Mouse (Mus musculus) liver, embryonic 11.5 days (tissue): ENCODE data around the gene Bicral. TPM values are rescaled to one million over a fixed set of nuclear protein-coding genes. Genes with fewer than 3 reads are reported as not detected.

Source experiments
- ATAC-seq: fragments of 200-750 bp; cut with Nextera tagmentation; replicated peaks from 2 replicates; pipeline ENCODE4 v1.8.0; 2017; ENCODE audit warnings: moderate number of reproducible peaks, mild to moderate bottlenecking, moderate TSS enrichment, moderate library complexity; ENCODE audit not compliant: low FRiP score
- DNase-seq: peaks from one replicate; pipeline ENCODE4 v3.0.0-alpha.2; 2017; ENCODE audit warnings: low spot score
- H3K27ac ChIP-seq: fragments of 300-500 bp; sonication (generic); 2 replicates; pipeline ENCODE4 v1.5.1; 2014; ENCODE audit warnings: mild to moderate bottlenecking, low read depth, low read length, control low read depth
- H3K27me3 ChIP-seq: fragments of 300-500 bp; sonication (generic); replicated peaks from 2 replicates; pipeline ENCODE4 v1.6.1; 2014; ENCODE audit warnings: low read length, mixed read lengths; ENCODE audit not compliant: control insufficient read depth, insufficient read depth
- H3K36me3 ChIP-seq: fragments of 300-500 bp; sonication (generic); 2 replicates; pipeline ENCODE4 v1.6.1; 2014; ENCODE audit warnings: mild to moderate bottlenecking, low read length, moderate library complexity, mixed read lengths; ENCODE audit not compliant: control insufficient read depth, insufficient read depth
- H3K4me1 ChIP-seq: fragments of 300-500 bp; sonication (generic); replicated peaks from 2 replicates; pipeline ENCODE4 v1.6.1; 2014; ENCODE audit warnings: low read length, mixed read lengths; ENCODE audit not compliant: control insufficient read depth, insufficient read depth
- H3K4me2 ChIP-seq: fragments of 300-500 bp; sonication (generic); 2 replicates; pipeline ENCODE4 v1.6.1; 2014; ENCODE audit warnings: mild to moderate bottlenecking, control low read depth, moderate library complexity
- H3K4me3 ChIP-seq: fragments of 300-500 bp; sonication (generic); 2 replicates; pipeline ENCODE4 v1.5.1; 2014; ENCODE audit warnings: low read depth, low read length, control low read depth
- H3K9ac ChIP-seq: fragments of 300-500 bp; sonication (generic); 2 replicates; pipeline ENCODE4 v1.6.1; 2014; ENCODE audit warnings: low read depth, low read length, control low read depth
- H3K9me3 ChIP-seq: fragments of 300-500 bp; sonication (generic); 2 replicates; pipeline ENCODE4 v1.6.1; 2016; ENCODE audit warnings: low read length, inconsistent platforms, mixed read lengths; ENCODE audit not compliant: control insufficient read depth
- WGBS: fragments of 180-500 bp; shearing (Covaris S2); extraction: QIAGEN DNeasy Blood & Tissue Kit; methylation state at CpG from one replicate; pipeline ENCODE4 v1.1.7; 2014; 5-methylcytosine and 5-hydroxymethylcytosine counted together
- polyA plus RNA-seq: library from polyadenylated mRNA; unstranded; fragments of >200 nt; fragmentation: Nextera tagmentation; extraction: Ambion mirVana; gene quantifications from 2 replicates; pipeline ENCODE4 v1.2.1, GENCODE M21; 2014

The Bicral gene
- polyA plus RNA-seq, 1 experiment from 2014 or later, result 6.3 TPM

DNA sequence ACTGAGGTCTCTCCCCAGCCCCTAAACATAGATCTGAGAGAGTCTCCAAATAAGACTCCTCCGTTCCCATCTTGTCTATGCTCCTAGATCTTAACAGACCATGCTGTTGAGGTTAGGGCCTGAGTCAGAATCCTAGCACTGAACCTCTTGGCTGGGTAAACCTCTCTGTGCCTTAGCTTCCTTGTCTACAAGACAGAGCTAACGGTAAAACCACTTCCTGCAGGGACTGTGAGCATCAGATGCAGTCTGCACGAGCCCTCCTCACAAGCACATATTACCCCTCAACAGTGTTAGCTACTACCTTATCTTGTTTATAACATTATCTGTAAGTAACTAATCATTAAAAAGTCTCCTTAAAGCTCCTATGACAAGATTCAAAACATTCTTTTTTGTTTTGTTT is 29.3 kb downstream of the Bicral start:
- ATAC-seq, result no peak
- 44% methylated on average over 3 of the region's 3 CpGs for WGBS
- Histone ChIP-seq H3K4me2 (no peak overlapping the region), H3K27ac (no peak overlapping the region), H3K36me3 (peaks cover 18% of the 10 kb centered on the region), H3K4me1 (no peaks in the 10 kb centered on the region), H3K9ac (no peak overlapping the region), H3K27me3 (no peaks in the 10 kb centered on the region), H3K4me3 (no peak overlapping the region), H3K9me3 (no peaks in the 10 kb centered on the region)
- no peak for DNase-seq

DNA sequence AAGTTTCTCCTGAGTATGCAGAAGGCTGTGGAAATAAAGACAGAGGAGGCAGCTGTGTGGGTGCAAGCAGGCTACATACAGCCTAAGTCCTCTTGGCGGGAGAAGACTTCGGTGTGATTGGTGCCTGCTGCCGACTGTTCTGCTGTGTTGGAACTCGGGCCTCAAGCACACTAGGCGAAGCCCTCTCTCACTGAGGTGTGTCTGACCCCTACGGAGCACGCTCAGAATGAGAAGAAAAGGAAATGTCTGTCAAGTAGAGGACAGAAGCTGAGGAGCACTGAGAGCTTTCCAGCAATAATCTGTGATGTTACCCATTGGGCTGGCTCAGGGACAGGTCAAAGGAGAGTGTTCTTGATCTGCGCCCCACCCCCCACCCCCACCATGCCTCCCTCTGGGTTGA is 35.2 kb downstream of the Bicral start:
- no peak for ATAC-seq
- Histone ChIP-seq H3K36me3 (peaks cover 30% of the 10 kb centered on the region), H3K4me2 (no peak overlapping the region), H3K27ac (no peak overlapping the region), H3K4me1 (peaks cover 17% of the 10 kb centered on the region), H3K9ac (no peak overlapping the region), H3K27me3 (no peaks in the 10 kb centered on the region), H3K4me3 (no peak overlapping the region), H3K9me3 (no peaks in the 10 kb centered on the region)
- WGBS, result 95% methylated on average over 8 of the region's 8 CpGs
- no peak for DNase-seq

DNA sequence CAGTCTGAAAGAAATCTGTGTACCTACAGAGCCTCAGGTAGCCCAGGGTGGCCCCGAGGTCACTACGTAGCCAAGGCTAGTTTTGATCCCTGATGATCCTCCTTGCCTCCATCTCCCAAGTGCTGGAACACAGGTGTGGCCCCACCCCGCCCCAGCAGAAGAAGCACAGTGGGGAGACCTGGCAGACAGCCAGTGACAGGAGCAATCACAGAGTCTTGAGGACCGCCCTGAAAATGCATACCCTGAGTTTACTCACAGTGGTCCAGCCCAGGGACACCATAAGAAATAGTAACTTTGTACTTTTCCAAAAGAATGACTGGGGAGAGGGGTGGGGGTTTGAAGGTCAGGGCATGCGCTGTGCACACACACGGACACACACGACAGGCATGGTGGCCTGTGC is 37.7 kb downstream of the Bicral start:
- Histone ChIP-seq H3K27me3 (no peaks in the 10 kb centered on the region), H3K9me3 (no peaks in the 10 kb centered on the region), H3K27ac (no peak overlapping the region), H3K4me3 (no peak overlapping the region), H3K36me3 (peaks cover 26% of the 10 kb centered on the region), H3K4me2 (no peak overlapping the region), H3K9ac (no peak overlapping the region), H3K4me1 (peaks cover 30% of the 10 kb centered on the region)
- ATAC-seq (no peak), DNase-seq (no peak)
- WGBS, result 96% methylated on average over 7 of the region's 7 CpGs

DNA sequence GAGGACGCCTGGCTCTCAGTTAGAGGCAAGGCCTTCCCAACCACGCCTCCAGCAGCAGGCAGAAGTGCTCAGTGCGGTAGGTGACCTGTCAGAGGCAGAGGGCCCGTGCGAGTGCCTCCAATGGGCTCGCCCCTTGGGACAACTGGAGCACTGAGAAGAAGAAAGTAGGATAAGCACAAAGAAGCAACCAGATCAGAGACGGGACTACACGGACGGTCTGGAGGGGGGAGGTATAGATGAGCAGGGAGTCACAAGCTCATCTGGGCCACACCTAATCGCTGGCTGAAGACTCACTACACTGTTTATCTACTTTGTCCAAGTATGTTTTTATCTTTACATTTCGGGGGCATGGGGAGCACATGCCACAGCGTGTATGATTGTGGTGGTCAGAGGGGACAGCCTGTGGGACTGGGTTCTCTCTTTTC is 40.5 kb downstream of the Bicral start:
- Histone ChIP-seq H3K4me1 (peaks cover 32% of the 10 kb centered on the region), H3K4me3 (peak overlapping the region; percentile 10; the same call in 1 of the 2 replicates), H3K9ac (peak overlapping the region; percentile 46), H3K27me3 (no peaks in the 10 kb centered on the region), H3K27ac (peak overlapping the region; percentile 81), H3K9me3 (no peaks in the 10 kb centered on the region), H3K4me2 (peak overlapping the region; percentile 56), H3K36me3 (peaks cover 14% of the 10 kb centered on the region)
- DNase-seq, result peak; percentile 46
- peak; percentile 95 for ATAC-seq
- 62% methylated on average over 12 of the region's 12 CpGs for WGBS

DNA sequence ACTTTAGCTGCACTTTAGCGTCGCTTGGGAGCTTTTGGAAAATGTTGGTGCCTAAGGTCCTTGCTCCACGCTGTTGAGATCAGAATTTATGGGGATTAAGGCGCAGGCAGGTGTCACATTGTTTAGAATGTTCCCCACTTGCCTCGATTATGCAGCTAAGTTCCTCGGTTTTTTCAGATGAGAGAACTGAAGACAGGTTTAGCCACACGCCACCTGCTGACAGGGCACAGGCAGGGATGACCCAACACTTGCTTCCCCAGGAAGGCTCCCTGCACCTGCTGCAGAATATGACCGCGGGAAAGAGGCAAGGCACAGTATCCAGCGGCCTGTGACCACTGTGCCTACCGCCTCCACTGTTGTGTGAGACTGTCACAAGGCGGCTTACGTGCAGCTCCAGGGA is 42.0 kb downstream of the Bicral start:
- Histone ChIP-seq H3K4me1 (peaks cover 32% of the 10 kb centered on the region), H3K4me3 (no peak overlapping the region), H3K36me3 (peaks cover 10% of the 10 kb centered on the region), H3K4me2 (no peak overlapping the region), H3K9me3 (no peaks in the 10 kb centered on the region), H3K27me3 (no peaks in the 10 kb centered on the region), H3K27ac (no peak overlapping the region; the same call in 1 of the 2 replicates), H3K9ac (no peak overlapping the region)
- 81% methylated on average over 13 of the region's 13 CpGs for WGBS
- ATAC-seq, result no peak
- no peak for DNase-seq

DNA sequence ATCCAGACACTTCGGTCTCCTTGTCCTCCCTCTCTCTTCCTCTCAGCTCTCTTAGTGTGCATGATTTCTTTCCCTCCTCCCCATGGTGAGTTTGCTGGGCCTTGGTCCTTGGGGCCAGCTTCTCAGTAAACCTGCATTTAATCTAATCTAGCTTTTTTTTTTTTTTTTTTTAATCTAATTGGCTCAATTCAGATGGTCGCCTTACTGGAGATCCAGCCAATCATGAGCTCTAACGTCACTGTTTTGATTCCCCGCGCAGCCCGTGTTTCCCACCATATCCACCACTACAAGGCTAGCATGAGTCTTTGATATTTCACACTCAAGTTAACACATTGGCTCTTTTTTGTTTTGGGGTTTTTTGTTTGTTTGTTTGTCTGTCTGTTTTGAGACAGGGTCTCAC is 43.8 kb downstream of the Bicral start:
- Histone ChIP-seq H3K4me2 (no peak overlapping the region), H3K27ac (no peak overlapping the region), H3K9ac (no peak overlapping the region), H3K4me3 (no peak overlapping the region), H3K27me3 (no peaks in the 10 kb centered on the region), H3K36me3 (peaks cover 7% of the 10 kb centered on the region; the same call in 1 of the 2 replicates), H3K9me3 (no peaks in the 10 kb centered on the region), H3K4me1 (peaks cover 27% of the 10 kb centered on the region)
- DNase-seq, result no peak
- WGBS, result 92% methylated on average over 6 of the region's 6 CpGs
- ATAC-seq, result no peak

DNA sequence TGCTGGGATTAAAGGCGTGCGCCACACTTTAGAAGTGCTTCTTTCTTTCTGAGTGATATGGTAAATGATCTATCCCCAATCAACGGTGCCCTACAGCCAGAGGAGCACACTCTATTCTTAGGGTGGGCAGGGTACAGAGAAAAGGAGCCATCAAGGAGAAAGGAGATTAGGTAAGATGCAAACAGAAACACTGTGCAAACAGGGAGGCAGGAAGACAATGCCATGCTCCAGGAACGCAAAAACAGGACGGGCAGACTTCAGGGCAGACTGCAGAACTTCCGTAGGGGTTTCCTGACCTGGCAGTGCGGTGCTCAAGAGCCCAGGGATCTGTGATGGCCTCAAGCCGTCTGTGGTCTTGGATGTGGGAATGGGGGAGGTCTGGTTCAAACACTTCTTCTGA is 44.6 kb downstream of the Bicral start:
- no peak overlapping the region for H3K9ac ChIP-seq

DNA sequence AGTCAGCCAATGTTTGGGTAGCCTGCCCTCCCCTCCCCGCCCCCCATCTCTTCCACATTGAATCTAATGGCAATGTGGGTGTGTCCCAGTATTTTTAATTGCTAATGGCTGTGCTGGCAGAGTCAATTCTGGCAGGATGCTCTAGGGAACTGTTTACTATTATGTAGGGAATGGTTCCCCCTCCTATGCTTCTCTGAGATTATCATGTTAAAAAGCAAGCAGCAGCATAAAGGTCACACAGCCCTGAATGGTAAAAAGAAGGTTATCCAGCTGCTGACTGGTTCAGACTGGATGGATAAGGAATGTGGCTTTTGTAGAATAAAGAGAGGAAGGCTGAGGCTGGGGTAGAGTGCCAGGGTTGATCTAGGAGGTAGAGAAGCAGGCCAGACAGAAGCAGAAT is 45.8 kb downstream of the Bicral start:
- no peak overlapping the region for H3K9ac ChIP-seq
- H3K4me2 ChIP-seq, result no peak overlapping the region
- H3K27me3 ChIP-seq, result no peaks in the 10 kb centered on the region
- no peak overlapping the region for H3K4me3 ChIP-seq
- 91% methylated on average over 1 of the region's 1 CpGs for WGBS
- H3K27ac ChIP-seq, result no peak overlapping the region
- no peaks in the 10 kb centered on the region for H3K9me3 ChIP-seq
- H3K4me1 ChIP-seq, result peaks cover 12% of the 10 kb centered on the region
- DNase-seq, result no peak
- peaks cover 17% of the 10 kb centered on the region; the same call in 1 of the 2 replicates for H3K36me3 ChIP-seq
- ATAC-seq, result no peak

More for the DNA sequence above, 44.6 kb downstream of the Bicral start:
- DNase-seq (no peak), ATAC-seq (no peak)
- H3K4me1 ChIP-seq, result peaks cover 19% of the 10 kb centered on the region
- no peak overlapping the region for H3K27ac ChIP-seq
- no peaks in the 10 kb centered on the region for H3K27me3 ChIP-seq
- peaks cover 12% of the 10 kb centered on the region; the same call in 1 of the 2 replicates for H3K36me3 ChIP-seq
- H3K9me3 ChIP-seq, result no peaks in the 10 kb centered on the region
- H3K4me3 ChIP-seq, result no peak overlapping the region
- WGBS, result 77% methylated on average over 8 of the region's 8 CpGs
- H3K4me2 ChIP-seq, result no peak overlapping the region

DNA sequence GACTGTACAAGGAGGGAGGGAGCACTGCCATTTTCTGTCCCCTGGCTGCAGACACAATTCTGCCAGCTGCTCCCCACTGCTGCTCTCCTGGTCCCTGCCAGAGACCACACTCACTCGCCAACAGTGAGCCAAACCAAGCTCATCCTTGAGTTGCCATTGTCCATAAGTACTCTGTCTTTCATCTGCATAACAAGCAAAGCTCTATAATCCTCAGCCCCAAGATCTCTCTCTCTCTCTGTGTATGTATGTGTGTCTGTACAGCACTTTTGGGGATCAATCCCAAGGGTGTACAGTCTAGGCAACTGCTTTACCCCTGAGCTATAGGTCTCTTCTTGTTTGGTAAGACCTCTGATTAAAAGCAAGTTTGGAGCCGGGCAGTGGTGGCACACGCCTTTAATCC is 47.6 kb downstream of the Bicral start:
- H3K4me2 ChIP-seq, result no peak overlapping the region
- no peak for ATAC-seq
- H3K36me3 ChIP-seq, result peaks cover 25% of the 10 kb centered on the region
- WGBS, result 94% methylated on average over 3 of the region's 3 CpGs
- peaks cover 2% of the 10 kb centered on the region; the same call in 1 of the 2 replicates for H3K4me1 ChIP-seq
- no peaks in the 10 kb centered on the region for H3K27me3 ChIP-seq
- no peaks in the 10 kb centered on the region for H3K9me3 ChIP-seq
- no peak overlapping the region for H3K4me3 ChIP-seq
- no peak overlapping the region for H3K9ac ChIP-seq
- H3K27ac ChIP-seq, result no peak overlapping the region
- DNase-seq, result no peak
